Mouse (Mus musculus) spleen, adult 2 months (tissue): ENCODE measurements around the gene Srek1.

ENCODE experiments used
- CTCF ChIP-seq: fragments of 200-500 bp; IDR thresholded peaks from 2 replicates; pipeline ENCODE4 v1.5.1; 2011; ENCODE audit warnings: mild to moderate bottlenecking, inconsistent platforms; ENCODE audit not compliant: insufficient read depth, insufficient read length, insufficient replicate concordance; ENCODE audit errors: extremely low read depth
- POLR2A ChIP-seq: fragments of 200-500 bp; IDR thresholded peaks from 2 replicates; pipeline ENCODE4 v1.6.1; 2011; ENCODE audit warnings: low read depth, low read length, inconsistent platforms

GRCm38 (mm10) chr13:103700752-103701151, 73.7 kb downstream of the Srek1 start:
- no peak for TF ChIP-seq CTCF
- TF ChIP-seq POLR2A, result no peak
